Mouse (Mus musculus) liver, postnatal 0 days (tissue): ENCODE data around the gene Ptpn9. TPM values are rescaled to one million over a fixed set of nuclear protein-coding genes. Genes with fewer than 3 reads are reported as not detected.

ENCODE experiments used
- ATAC-seq: fragments of 200-750 bp; cut with Nextera tagmentation; 2 replicates; pipeline ENCODE4 v1.8.0; 2017; ENCODE audit warnings: mild to moderate bottlenecking, moderate library complexity
- DNase-seq: peaks from one replicate; pipeline ENCODE4 v3.0.0-alpha.2; 2016
- H3K27ac ChIP-seq: fragments of 300-500 bp; sonication (generic); 2 replicates; pipeline ENCODE4 v1.5.1; 2014; ENCODE audit warnings: antibody characterized with exemption, moderate library complexity, mild to moderate bottlenecking, low read depth
- H3K27me3 ChIP-seq: fragments of 300-500 bp; sonication (generic); 2 replicates; pipeline ENCODE4 v1.6.1; 2014; ENCODE audit warnings: low read length, control low read depth, mixed read lengths; ENCODE audit not compliant: insufficient read depth
- H3K36me3 ChIP-seq: fragments of 300-500 bp; sonication (generic); replicated peaks from 2 replicates; pipeline ENCODE4 v1.6.1; 2014; ENCODE audit warnings: mild to moderate bottlenecking, control low read depth, low read length, moderate library complexity, mixed read lengths; ENCODE audit not compliant: insufficient read depth
- H3K4me1 ChIP-seq: fragments of 300-500 bp; sonication (generic); 2 replicates; pipeline ENCODE4 v1.6.1; 2014; ENCODE audit warnings: antibody characterized with exemption, mild to moderate bottlenecking, control low read depth; ENCODE audit not compliant: insufficient read depth
- H3K4me2 ChIP-seq: fragments of 300-500 bp; sonication (generic); 2 replicates; pipeline ENCODE4 v1.6.1; 2014; ENCODE audit warnings: low read depth, mild to moderate bottlenecking, low read length, moderate library complexity, mixed read lengths
- H3K4me3 ChIP-seq: fragments of 300-500 bp; sonication (generic); 2 replicates; pipeline ENCODE4 v1.5.1; 2014; ENCODE audit warnings: low read depth, low read length
- H3K9ac ChIP-seq: fragments of 300-500 bp; sonication (generic); replicated peaks from 2 replicates; pipeline ENCODE4 v1.6.1; 2014; ENCODE audit warnings: mild to moderate bottlenecking, moderate library complexity
- H3K9me3 ChIP-seq: fragments of 300-500 bp; sonication (generic); 2 replicates; pipeline ENCODE4 v1.6.1; 2016; ENCODE audit warnings: mild to moderate bottlenecking, control low read depth, low read length, mixed read lengths
- CTCF ChIP-seq: sonication (generic); IDR thresholded peaks from 2 replicates; pipeline ENCODE4 v1.5.1; 2016; ENCODE audit warnings: antibody characterized with exemption, low read depth
- EP300 ChIP-seq: IDR thresholded peaks from 2 replicates; pipeline ENCODE4 v1.6.1; 2016; ENCODE audit warnings: antibody characterized with exemption, low read depth, mild to moderate bottlenecking
- WGBS: fragments of 180-500 bp; shearing (Covaris S2); extraction: QIAGEN DNeasy Blood & Tissue Kit; methylation state at CpG from one replicate; pipeline ENCODE4 v1.1.7; 2014; ENCODE audit not compliant: insufficient replicate concordance; 5-methylcytosine and 5-hydroxymethylcytosine counted together
- polyA plus RNA-seq: library from polyadenylated mRNA; unstranded; fragments of >200 nt; fragmentation: Nextera tagmentation; extraction: Ambion mirVana; gene quantifications from 2 replicates; pipeline ENCODE4 v1.2.1, GENCODE M21; 2015

The Ptpn9 gene
- polyA plus RNA-seq, 1 experiment from 2014 or later: 5.0 TPM

GRCm38 (mm10) chr9:57082236-57082635 is 87.5 kb downstream of the Ptpn9 start:
- DNase-seq: no peak
- 82% methylated on average over 3 of the region's 3 CpGs for whole genome bisulfite sequencing

More at GRCm38 (mm10) chr9:57082236-57082635, 87.5 kb downstream of the Ptpn9 start:
- Histone ChIP-seq H3K27ac (no peak overlapping the region), H3K36me3 (peaks cover 22% of the 10 kb centered on the region), H3K4me2 (no peak overlapping the region), H3K9ac (no peak overlapping the region), H3K27me3 (no peaks in the 10 kb centered on the region), H3K4me3 (no peak overlapping the region), H3K4me1 (peaks cover 2% of the 10 kb centered on the region), H3K9me3 (no peaks in the 10 kb centered on the region)
- TF ChIP-seq EP300 (no peak), CTCF (no peak)
- no peak for ATAC-seq

Other genes with a start within 250 kb of the Ptpn9 start
- 0.17 and 0.29 TPM in 2 replicates for gene Lingo1, start 198.5 kb upstream of the Ptpn9 start, polyA plus RNA-seq
- gene Odf3l1, start 130.2 kb upstream of the Ptpn9 start, polyA plus RNA-seq: not detected in 2 replicates
- 0.13 and 0.20 TPM in 2 replicates for gene Cspg4, start 129.9 kb upstream of the Ptpn9 start, polyA plus RNA-seq
- 1.6 and 1.8 TPM in 2 replicates for gene Snx33, start 66.6 kb upstream of the Ptpn9 start, polyA plus RNA-seq
- gene Imp3, start 57.4 kb upstream of the Ptpn9 start, polyA plus RNA-seq: 57.6 and 57.8 TPM in 2 replicates
- gene Snupn, start 44.0 kb upstream of the Ptpn9 start, polyA plus RNA-seq: 7.7 and 8.2 TPM in 2 replicates
- gene Sin3a, start 77.1 kb downstream of the Ptpn9 start, polyA plus RNA-seq: 6.1 and 6.6 TPM in 2 replicates
- 18.2 and 18.5 TPM in 2 replicates for gene Man2c1, start 135.8 kb downstream of the Ptpn9 start, polyA plus RNA-seq
- 2.5 and 2.9 TPM in 2 replicates for gene Neil1, start 153.4 kb downstream of the Ptpn9 start, polyA plus RNA-seq
- gene Commd4, start 163.4 kb downstream of the Ptpn9 start, polyA plus RNA-seq: 45.4 and 48.2 TPM in 2 replicates
- gene Trcg1, start 241.6 kb downstream of the Ptpn9 start, polyA plus RNA-seq: not detected in 2 replicates